In the genomic region with DNA sequence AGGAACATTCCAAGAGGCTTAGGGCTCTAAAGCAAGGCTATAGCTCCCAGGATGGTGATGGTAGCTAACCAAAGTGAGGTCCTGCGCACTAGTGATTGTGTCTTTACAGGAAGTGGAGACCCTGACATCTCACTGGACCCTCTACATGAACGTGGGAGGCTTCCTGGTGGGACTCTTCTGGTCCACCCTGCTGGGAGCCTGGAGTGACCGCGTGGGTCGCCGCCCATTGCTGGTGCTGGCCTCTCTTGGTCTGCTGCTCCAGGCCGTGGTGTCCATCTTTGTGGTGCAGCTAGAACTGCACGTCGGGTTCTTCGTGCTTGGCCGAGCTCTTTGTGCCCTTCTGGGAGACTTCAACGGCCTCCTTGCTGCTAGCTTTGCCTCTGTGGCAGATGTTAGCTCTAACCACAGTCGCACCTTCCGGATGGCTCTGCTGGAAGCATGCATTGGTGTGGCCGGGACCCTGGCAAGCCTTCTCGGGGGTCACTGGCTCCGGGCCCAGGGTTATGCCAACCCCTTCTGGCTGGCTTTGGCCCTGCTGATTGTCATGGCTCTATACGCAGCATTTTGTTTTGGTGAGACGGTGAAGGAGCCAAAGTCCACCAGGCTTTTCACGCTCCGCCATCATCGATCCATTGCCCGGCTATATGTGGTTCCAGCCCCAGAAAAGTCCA, we compare ENCODE assay signal across 9 mouse cellular contexts. TPM values are rescaled to one million over a fixed set of nuclear protein-coding genes. Genes with fewer than 3 reads are reported as not detected.
A peak's percentile ranks its signal among the peaks of the same experiment; 100 is the strongest.
DNase-seq lines count a peak whose midpoint lies in the region; ATAC-seq and TF ChIP-seq lines count a peak whose summit lies in the region.
"Had no signal": no experiment of that assay in that cellular context is flagged by ENCODE, and none has a peak within 500 bp of the region (broad histone marks: within the 10 kb centered on the region; RNA-seq: fewer than 3 reads in every experiment).

No protein-coding gene starts in this region.

- peak overlapping the region; percentile 76 for H3K4me2 ChIP-seq in forebrain, embryonic 16.5 days (ENCODE audit: low read length)
- peak overlapping the region; percentile 83 for H3K4me2 ChIP-seq in limb, embryonic 14.5 days (replicated peaks; ENCODE audit: low read depth, low read length, severe bottlenecking)
- peak overlapping the region; percentile 88 for H3K4me2 ChIP-seq in stomach, embryonic 15.5 days

- H3K36me3 ChIP-seq in megakaryocyte, embryonic 14.5 days (replicated peaks; ENCODE audit: low read length): no peaks in the 10 kb centered on the region
- no peaks in the 10 kb centered on the region for H3K36me3 ChIP-seq in forebrain, embryonic 16.5 days (ENCODE audit: control insufficient read depth, insufficient read depth)
- H3K36me3 ChIP-seq in limb, embryonic 14.5 days (ENCODE audit: control insufficient read depth, insufficient read depth, low read length): 0 out of 2 replicates have a peak, but pooled peaks cover 1% of the 10 kb centered on the region
- H3K36me3 ChIP-seq in stomach, embryonic 15.5 days: 0 out of 2 replicates have a peak, but pooled peaks cover 2% of the 10 kb centered on the region

- H3K9ac ChIP-seq in forebrain, embryonic 16.5 days (replicated peaks; ENCODE audit: low read depth, low read length): peak overlapping the region; percentile 77
- H3K9ac ChIP-seq in limb, embryonic 14.5 days (ENCODE audit: low read depth, low read length, severe bottlenecking): peak overlapping the region; percentile 83; the same call in 1 of the 2 replicates
- peak overlapping the region; percentile 67; the same call in 1 of the 2 replicates for H3K9ac ChIP-seq in stomach, embryonic 15.5 days

- H3K9me3 ChIP-seq in megakaryocyte, embryonic 14.5 days: peaks cover 8% of the 10 kb centered on the region
- no peaks in the 10 kb centered on the region for H3K9me3 ChIP-seq in forebrain, embryonic 16.5 days (ENCODE audit: control insufficient read depth, low read length)
- no peaks in the 10 kb centered on the region for H3K9me3 ChIP-seq in limb, embryonic 14.5 days (ENCODE audit: control insufficient read depth, low read length)
- H3K9me3 ChIP-seq in stomach, embryonic 15.5 days: no peaks in the 10 kb centered on the region

- WGBS in forebrain, embryonic 16.5 days: 43% methylated on average over 23 of the region's 23 CpGs
- WGBS in limb, embryonic 14.5 days: 67% methylated on average over 23 of the region's 23 CpGs
- 71% methylated on average over 23 of the region's 23 CpGs for WGBS in stomach, embryonic 15.5 days

- TF ChIP-seq POLR2A in limb, embryonic 14.5 days (IDR thresholded peaks at IDR 0.05; ENCODE audit: borderline replicate concordance, extremely low read depth, insufficient read depth, insufficient read length): no peak

- DNase-seq in limb, embryonic 14.5 days (ENCODE audit: low spot score): no peak
- no peak for DNase-seq in adrenal gland, adult (ENCODE audit: inconsistent age in 2 of 2, low spot score in 1 of 2)
- DNase-seq in spleen, postnatal 10 days (ENCODE audit: low spot score in 2 of 2): no peak
- DNase-seq in layer of hippocampus, adult 18-20 months (ENCODE audit: low spot score in 2 of 2): no peak

- H3K4me1 ChIP-seq in megakaryocyte, embryonic 14.5 days: peaks cover 49% of the 10 kb centered on the region
- H3K4me1 ChIP-seq in forebrain, embryonic 16.5 days (replicated peaks; ENCODE audit: control insufficient read depth, insufficient read depth, low read length): peaks cover 13% of the 10 kb centered on the region
- peaks cover 13% of the 10 kb centered on the region for H3K4me1 ChIP-seq in limb, embryonic 14.5 days (ENCODE audit: control insufficient read depth, insufficient read depth, low read length)
- peaks cover 4% of the 10 kb centered on the region for H3K4me1 ChIP-seq in stomach, embryonic 15.5 days

- H3K27me3 ChIP-seq in megakaryocyte, embryonic 14.5 days (replicated peaks): peaks cover 66% of the 10 kb centered on the region
- no peaks in the 10 kb centered on the region for H3K27me3 ChIP-seq in forebrain, embryonic 16.5 days (replicated peaks; ENCODE audit: control insufficient read depth, insufficient read depth, low read length)
- H3K27me3 ChIP-seq in limb, embryonic 14.5 days (ENCODE audit: control insufficient read depth, insufficient read depth, low read length): no peaks in the 10 kb centered on the region
- H3K27me3 ChIP-seq in stomach, embryonic 15.5 days (replicated peaks): no peaks in the 10 kb centered on the region

- peak overlapping the region; percentile 89 for H3K4me3 ChIP-seq in megakaryocyte, embryonic 14.5 days (replicated peaks)
- H3K4me3 ChIP-seq in forebrain, embryonic 16.5 days (replicated peaks; ENCODE audit: low read length): peak overlapping the region; percentile 67
- H3K4me3 ChIP-seq in limb, embryonic 14.5 days (replicated peaks; ENCODE audit: low read length): peak overlapping the region; percentile 70
- H3K4me3 ChIP-seq in stomach, embryonic 15.5 days (replicated peaks): peak overlapping the region; percentile 71

- H3K27ac ChIP-seq in forebrain, embryonic 16.5 days (ENCODE audit: low read length): no peak overlapping the region
- peak overlapping the region; percentile 97 for H3K27ac ChIP-seq in limb, embryonic 14.5 days (replicated peaks; ENCODE audit: low read depth, low read length)
- peak overlapping the region; percentile 93 for H3K27ac ChIP-seq in stomach, embryonic 15.5 days

- no peak for ATAC-seq in megakaryocyte, adult 5-6 weeks (ENCODE audit: poor library complexity, severe bottlenecking)
- ATAC-seq in forebrain, embryonic 16.5 days: peak; percentile 6; the same call in 1 of the 2 replicates
- no peak for ATAC-seq in limb, embryonic 14.5 days (ENCODE audit: low FRiP score, low read depth)
- 0 out of 2 replicates have a peak, but pooled peaks have one; percentile 7 for ATAC-seq in stomach, embryonic 15.5 days (ENCODE audit: insufficient read depth, low FRiP score, low read depth)

RNA-seq across cellular contexts. Expression of gene Slc46a1, which starts 0.9 kb away (rescaled TPM):
- polyA plus RNA-seq in megakaryocyte, embryonic 14.5 days (2012; ENCODE audit: insufficient read depth, low replicate concordance): 0.18 TPM in 1 of 2 replicates, not detected in the other
- 0.46 TPM in 1 of 2 replicates, not detected in the other for total RNA-seq in megakaryocyte, adult 5-6 weeks (2015)
- total RNA-seq in megakaryocyte, adult 5-6 weeks (2017): 0.33 and 0.77 TPM in 2 replicates
- polyA plus RNA-seq in forebrain, embryonic 16.5 days (2015; fragmentation: Nextera tagmentation; extraction: Ambion mirVana): 18.3 and 19.8 TPM in 2 replicates
- 14.8 and 20.9 TPM in 2 replicates for polyA plus RNA-seq in limb, embryonic 14.5 days (2012; rRNA removed)
- polyA plus RNA-seq in limb, embryonic 14.5 days (2014; fragmentation: Nextera tagmentation; extraction: Ambion mirVana): 19.9 and 20.3 TPM in 2 replicates
- 11.9 and 12.4 TPM in 2 replicates for polyA plus RNA-seq in stomach, embryonic 15.5 days (2015; fragmentation: Nextera tagmentation; extraction: Ambion mirVana)
- 10 to 100 TPM; 10.9 to 11.7 TPM for total RNA-seq in layer of hippocampus, adult 18-20 months (2021)

RNA-seq across cellular contexts. Expression of gene Sarm1, which starts 31.2 kb away (rescaled TPM):
- 0.40 TPM in 1 of 2 replicates, not detected in the other for polyA plus RNA-seq in megakaryocyte, embryonic 14.5 days (2012; ENCODE audit: insufficient read depth, low replicate concordance)
- 0.23 TPM in 1 of 2 replicates, not detected in the other for total RNA-seq in megakaryocyte, adult 5-6 weeks (2015)
- not detected in 2 replicates for total RNA-seq in megakaryocyte, adult 5-6 weeks (2017)
- 51.6 and 56.6 TPM in 2 replicates for polyA plus RNA-seq in forebrain, embryonic 16.5 days (2015; fragmentation: Nextera tagmentation; extraction: Ambion mirVana)
- 2.1 TPM in 2 replicates for polyA plus RNA-seq in limb, embryonic 14.5 days (2012; rRNA removed)
- 1.7 and 2.6 TPM in 2 replicates for polyA plus RNA-seq in limb, embryonic 14.5 days (2014; fragmentation: Nextera tagmentation; extraction: Ambion mirVana)
- 2.6 and 3.3 TPM in 2 replicates for polyA plus RNA-seq in stomach, embryonic 15.5 days (2015; fragmentation: Nextera tagmentation; extraction: Ambion mirVana)
- total RNA-seq in layer of hippocampus, adult 18-20 months (2021): 10 to 100 TPM; 36.1 to 38.8 TPM

RNA-seq across cellular contexts. Expression of gene Vtn, which starts 32.5 kb away (rescaled TPM):
- polyA plus RNA-seq in megakaryocyte, embryonic 14.5 days (2012; ENCODE audit: insufficient read depth, low replicate concordance): not detected in 2 replicates
- total RNA-seq in megakaryocyte, adult 5-6 weeks (2015): not detected in 2 replicates
- total RNA-seq in megakaryocyte, adult 5-6 weeks (2017): not detected in 2 replicates
- 76.0 and 99.3 TPM in 2 replicates for polyA plus RNA-seq in forebrain, embryonic 16.5 days (2015; fragmentation: Nextera tagmentation; extraction: Ambion mirVana)
- polyA plus RNA-seq in limb, embryonic 14.5 days (2012; rRNA removed): 1.3 and 1.5 TPM in 2 replicates
- 0.41 and 0.43 TPM in 2 replicates for polyA plus RNA-seq in limb, embryonic 14.5 days (2014; fragmentation: Nextera tagmentation; extraction: Ambion mirVana)
- polyA plus RNA-seq in stomach, embryonic 15.5 days (2015; fragmentation: Nextera tagmentation; extraction: Ambion mirVana): 59.8 and 67.8 TPM in 2 replicates
- 10 to 100 TPM; 52.7 to 53.9 TPM for total RNA-seq in layer of hippocampus, adult 18-20 months (2021)

RNA-seq across cellular contexts. Expression of gene Sebox, which starts 36.9 kb away (rescaled TPM):
- not detected in 2 replicates for polyA plus RNA-seq in megakaryocyte, embryonic 14.5 days (2012; ENCODE audit: insufficient read depth, low replicate concordance)
- total RNA-seq in megakaryocyte, adult 5-6 weeks (2015): not detected in 2 replicates
- total RNA-seq in megakaryocyte, adult 5-6 weeks (2017): not detected in 2 replicates
- polyA plus RNA-seq in forebrain, embryonic 16.5 days (2015; fragmentation: Nextera tagmentation; extraction: Ambion mirVana): 0.16 and 0.19 TPM in 2 replicates
- polyA plus RNA-seq in limb, embryonic 14.5 days (2012; rRNA removed): not detected in 2 replicates
- not detected in 2 replicates for polyA plus RNA-seq in limb, embryonic 14.5 days (2014; fragmentation: Nextera tagmentation; extraction: Ambion mirVana)
- polyA plus RNA-seq in stomach, embryonic 15.5 days (2015; fragmentation: Nextera tagmentation; extraction: Ambion mirVana): not detected in 2 replicates
- total RNA-seq in layer of hippocampus, adult 18-20 months (2021): 1 to 10 TPM; 5.3 to 5.7 TPM

RNA-seq across cellular contexts. Expression of gene Slc13a2, which starts 44.4 kb away (rescaled TPM):
- 0.07 TPM in 1 of 2 replicates, not detected in the other for polyA plus RNA-seq in megakaryocyte, embryonic 14.5 days (2012; ENCODE audit: insufficient read depth, low replicate concordance)
- 0.51 TPM in 1 of 2 replicates, not detected in the other for total RNA-seq in megakaryocyte, adult 5-6 weeks (2015)
- not detected in 2 replicates for total RNA-seq in megakaryocyte, adult 5-6 weeks (2017)
- not detected in 2 replicates for polyA plus RNA-seq in forebrain, embryonic 16.5 days (2015; fragmentation: Nextera tagmentation; extraction: Ambion mirVana)
- polyA plus RNA-seq in limb, embryonic 14.5 days (2012; rRNA removed): 0.03 TPM in 1 of 2 replicates, not detected in the other
- 0.10 TPM in 1 of 2 replicates, not detected in the other for polyA plus RNA-seq in limb, embryonic 14.5 days (2014; fragmentation: Nextera tagmentation; extraction: Ambion mirVana)
- polyA plus RNA-seq in stomach, embryonic 15.5 days (2015; fragmentation: Nextera tagmentation; extraction: Ambion mirVana): 0.26 and 0.51 TPM in 2 replicates
- total RNA-seq in layer of hippocampus, adult 18-20 months (2021): not detected
- polyA plus RNA-seq: brain, embryonic 14.5 days had no signal

Comparison
In these comparisons a context has a peak if more than half of its experiments do, and no peak if none do; other contexts are left out.
1. ATAC-seq: peak in forebrain, embryonic 16.5 days (single experiment) and stomach, embryonic 15.5 days (single experiment); none in megakaryocyte, adult 5-6 weeks (single experiment) and limb, embryonic 14.5 days (single experiment).
2. RNA of gene Slc46a1, which starts 0.9 kb away (polyA plus RNA-seq): 14.8 to 20.9 TPM in limb, embryonic 14.5 days, 18.3 to 19.8 TPM in forebrain, embryonic 16.5 days and 11.9 to 12.4 TPM in stomach, embryonic 15.5 days; 0.18 TPM in megakaryocyte, embryonic 14.5 days; every median in the first group is over 10 times any median in the second.
3. RNA of gene Sarm1, which starts 31.2 kb away (polyA plus RNA-seq): 51.6 to 56.6 TPM in forebrain, embryonic 16.5 days; 2.6 to 3.3 TPM in stomach, embryonic 15.5 days, 1.7 to 2.6 TPM in limb, embryonic 14.5 days and 0.40 TPM in megakaryocyte, embryonic 14.5 days; every median in the first group is over 10 times any median in the second.
4. RNA of gene Vtn, which starts 32.5 kb away (polyA plus RNA-seq): 76.0 to 99.3 TPM in forebrain, embryonic 16.5 days and 59.8 to 67.8 TPM in stomach, embryonic 15.5 days; 0.41 to 1.5 TPM in limb, embryonic 14.5 days and not detected in megakaryocyte, embryonic 14.5 days; every median in the first group is over 10 times any median in the second.
5. Peak in every context shown above with its lines, with median percentiles within 50 percentile points of each other: H3K4me3 ChIP-seq, H3K4me2 ChIP-seq and H3K9ac ChIP-seq.